Mouse (Mus musculus) intestine, embryonic 14.5 days (tissue): Measurements from ENCODE around the gene Kansl1l. TPM values are rescaled to one million over a fixed set of nuclear protein-coding genes. Genes with fewer than 3 reads are reported as not detected.

Source experiments
- ATAC-seq: fragments of 200-750 bp; cut with Nextera tagmentation; replicated peaks from 2 replicates; pipeline ENCODE4 v1.8.0; 2017; ENCODE audit warnings: low read depth, moderate number of reproducible peaks, moderate TSS enrichment, moderate library complexity; ENCODE audit not compliant: low FRiP score, low TSS enrichment
- DNase-seq: peaks from one replicate; pipeline ENCODE4 v3.0.0-alpha.2; 2018; ENCODE audit warnings: low spot score
- H3K27ac ChIP-seq: fragments of 300-500 bp; sonication (generic); 2 replicates; pipeline ENCODE4 v1.5.1; 2014; ENCODE audit warnings: low read depth, mild to moderate bottlenecking, control low read depth
- H3K27me3 ChIP-seq: fragments of 300-500 bp; sonication (generic); replicated peaks from 2 replicates; pipeline ENCODE4 v1.6.1; 2014; ENCODE audit warnings: low read length, control low read depth; ENCODE audit not compliant: control insufficient read depth, insufficient read depth
- H3K36me3 ChIP-seq: fragments of 300-500 bp; sonication (generic); 2 replicates; pipeline ENCODE4 v1.6.1; 2014; ENCODE audit warnings: low read length, control low read depth; ENCODE audit not compliant: control insufficient read depth, insufficient read depth
- H3K4me1 ChIP-seq: fragments of 300-500 bp; sonication (generic); replicated peaks from 2 replicates; pipeline ENCODE4 v1.6.1; 2014; ENCODE audit warnings: low read length, control low read depth, mixed read lengths; ENCODE audit not compliant: control insufficient read depth, insufficient read depth
- H3K4me2 ChIP-seq: fragments of 300-500 bp; sonication (generic); 2 replicates; pipeline ENCODE4 v1.6.1; 2014; ENCODE audit warnings: low read length
- H3K4me3 ChIP-seq: fragments of 300-500 bp; sonication (generic); 2 replicates; pipeline ENCODE4 v1.5.1; 2014; ENCODE audit warnings: low read depth, low read length, control low read depth, mixed read lengths
- H3K9ac ChIP-seq: fragments of 300-500 bp; sonication (generic); 2 replicates; pipeline ENCODE4 v1.6.1; 2014; ENCODE audit warnings: mild to moderate bottlenecking, low read length
- H3K9me3 ChIP-seq: fragments of 300-500 bp; sonication (generic); 2 replicates; pipeline ENCODE4 v1.6.1; 2016; ENCODE audit warnings: low read length, control low read depth; ENCODE audit not compliant: control insufficient read depth
- WGBS: fragments of 180-500 bp; shearing (Covaris S2); extraction: QIAGEN DNeasy Blood & Tissue Kit; methylation state at CpG from one replicate; pipeline ENCODE4 v1.1.7; 2014; 5-methylcytosine and 5-hydroxymethylcytosine counted together
- polyA plus RNA-seq: library from polyadenylated mRNA; unstranded; fragments of >200 nt; fragmentation: Nextera tagmentation; extraction: Ambion mirVana; gene quantifications from 2 replicates; pipeline ENCODE4 v1.2.1, GENCODE M21; 2014

The Kansl1l gene
- polyA plus RNA-seq, 1 experiment from 2014 or later, result 14.2 TPM

DNA sequence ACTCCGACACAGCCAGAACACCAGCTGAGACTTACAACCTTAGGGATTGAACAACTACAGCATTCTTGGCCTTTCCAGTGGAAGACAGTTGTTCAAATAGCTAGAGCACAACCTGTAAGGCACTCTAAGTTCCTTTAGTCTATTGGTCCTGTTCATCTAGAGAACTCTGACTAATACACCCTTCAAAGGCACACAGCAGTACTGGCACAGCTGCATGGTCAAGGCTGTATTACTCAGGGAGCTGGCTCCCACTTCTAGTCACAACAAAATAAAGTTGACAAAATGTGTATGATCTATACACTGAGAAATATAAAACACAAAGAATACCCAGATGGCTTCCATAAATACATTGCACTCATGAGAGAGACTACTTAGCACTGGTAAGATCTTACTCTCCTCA, 10.5 kb downstream of the Kansl1l start:
- ATAC-seq (no peak), DNase-seq (no peak)
- Histone ChIP-seq H3K27me3 (no peaks in the 10 kb centered on the region), H3K9me3 (no peaks in the 10 kb centered on the region), H3K36me3 (peaks cover 4% of the 10 kb centered on the region), H3K4me2 (no peak overlapping the region), H3K4me1 (0 out of 2 replicates have a peak, but pooled peaks cover 7% of the 10 kb centered on the region), H3K27ac (no peak overlapping the region), H3K4me3 (no peak overlapping the region), H3K9ac (no peak overlapping the region)
- 93% methylated on average over 1 of the region's 1 CpGs for WGBS

DNA sequence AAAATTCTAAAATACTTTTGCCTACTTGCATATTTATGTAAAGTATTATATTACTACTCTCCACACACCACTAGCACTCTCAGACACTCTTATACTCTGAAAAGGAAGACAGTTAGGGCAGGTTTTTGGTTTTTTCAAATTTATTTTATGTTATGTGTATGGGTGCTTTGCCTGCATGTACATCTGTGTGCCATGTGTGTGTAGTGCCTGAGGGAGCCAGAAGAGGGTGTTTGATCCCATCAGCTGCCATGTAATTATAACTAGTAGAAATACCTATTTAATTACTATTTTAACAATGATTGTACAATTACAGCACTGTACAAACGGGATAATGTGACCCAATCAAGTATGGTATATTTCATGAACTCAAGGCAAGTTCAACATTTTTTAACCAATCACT, 12.0 kb downstream of the Kansl1l start:
- no peak for DNase-seq

DNA sequence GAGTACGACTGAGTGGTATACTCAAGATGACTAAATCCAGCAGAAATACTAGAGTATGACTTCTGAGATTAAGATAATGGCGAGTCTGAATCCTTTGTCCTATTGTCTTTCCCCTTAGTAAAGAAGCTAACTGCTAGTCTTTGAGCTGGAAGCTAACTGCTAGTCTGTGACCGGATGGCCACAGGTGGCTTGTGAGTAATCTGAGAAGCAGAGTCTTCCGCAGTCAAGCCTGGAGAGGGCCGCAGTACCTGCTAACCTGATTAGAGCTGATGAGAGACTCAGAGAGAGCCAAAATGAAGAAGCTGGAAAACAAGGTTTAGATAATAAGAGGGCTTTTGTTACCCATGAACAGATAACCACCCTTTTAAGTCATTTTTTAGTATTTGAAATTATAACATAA, 12.7 kb downstream of the Kansl1l start:
- Histone ChIP-seq H3K4me3 (no peak overlapping the region), H3K9ac (no peak overlapping the region), H3K36me3 (peaks cover 20% of the 10 kb centered on the region), H3K9me3 (no peaks in the 10 kb centered on the region), H3K27ac (no peak overlapping the region), H3K27me3 (no peaks in the 10 kb centered on the region), H3K4me2 (no peak overlapping the region), H3K4me1 (0 out of 2 replicates have a peak, but pooled peaks cover 2% of the 10 kb centered on the region)
- DNase-seq (no peak), ATAC-seq (no peak)
- WGBS, result 73% methylated on average over 5 of the region's 5 CpGs

More for the DNA sequence above, 12.0 kb downstream of the Kansl1l start:
- no peak for ATAC-seq
- peaks cover 15% of the 10 kb centered on the region for H3K36me3 ChIP-seq
- no peaks in the 10 kb centered on the region for H3K9me3 ChIP-seq
- no peaks in the 10 kb centered on the region for H3K27me3 ChIP-seq
- 91% methylated on average over 1 of the region's 1 CpGs for WGBS
- no peak overlapping the region for H3K27ac ChIP-seq
- H3K9ac ChIP-seq, result no peak overlapping the region
- H3K4me1 ChIP-seq, result 0 out of 2 replicates have a peak, but pooled peaks cover 7% of the 10 kb centered on the region
- H3K4me2 ChIP-seq, result no peak overlapping the region
- no peak overlapping the region for H3K4me3 ChIP-seq

DNA sequence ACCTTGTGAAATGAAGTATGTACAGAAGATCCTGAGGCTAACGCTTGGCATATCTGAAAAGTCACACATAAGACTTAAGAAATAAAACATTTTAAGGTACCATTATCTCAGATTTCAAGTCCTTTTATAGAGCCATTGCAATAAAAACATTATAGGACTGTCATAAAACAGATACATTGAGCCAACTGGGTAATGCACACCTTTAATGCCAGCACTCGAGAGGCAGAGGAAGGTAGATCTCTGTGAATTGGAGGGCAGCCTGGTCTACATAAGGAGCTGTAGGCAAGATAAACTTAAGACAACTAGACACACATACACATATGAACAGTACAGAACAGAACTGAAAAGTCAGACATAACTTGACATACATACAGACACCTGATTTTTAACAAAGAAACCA, 19.4 kb downstream of the Kansl1l start:
- 79% methylated on average over 2 of the region's 2 CpGs for WGBS
- no peaks in the 10 kb centered on the region for H3K9me3 ChIP-seq
- DNase-seq, result no peak
- no peak overlapping the region for H3K9ac ChIP-seq
- H3K4me1 ChIP-seq, result no peaks in the 10 kb centered on the region
- H3K27me3 ChIP-seq, result no peaks in the 10 kb centered on the region
- H3K36me3 ChIP-seq, result peaks cover 25% of the 10 kb centered on the region
- no peak overlapping the region for H3K27ac ChIP-seq
- ATAC-seq, result no peak
- no peak overlapping the region for H3K4me2 ChIP-seq
- no peak overlapping the region for H3K4me3 ChIP-seq

DNA sequence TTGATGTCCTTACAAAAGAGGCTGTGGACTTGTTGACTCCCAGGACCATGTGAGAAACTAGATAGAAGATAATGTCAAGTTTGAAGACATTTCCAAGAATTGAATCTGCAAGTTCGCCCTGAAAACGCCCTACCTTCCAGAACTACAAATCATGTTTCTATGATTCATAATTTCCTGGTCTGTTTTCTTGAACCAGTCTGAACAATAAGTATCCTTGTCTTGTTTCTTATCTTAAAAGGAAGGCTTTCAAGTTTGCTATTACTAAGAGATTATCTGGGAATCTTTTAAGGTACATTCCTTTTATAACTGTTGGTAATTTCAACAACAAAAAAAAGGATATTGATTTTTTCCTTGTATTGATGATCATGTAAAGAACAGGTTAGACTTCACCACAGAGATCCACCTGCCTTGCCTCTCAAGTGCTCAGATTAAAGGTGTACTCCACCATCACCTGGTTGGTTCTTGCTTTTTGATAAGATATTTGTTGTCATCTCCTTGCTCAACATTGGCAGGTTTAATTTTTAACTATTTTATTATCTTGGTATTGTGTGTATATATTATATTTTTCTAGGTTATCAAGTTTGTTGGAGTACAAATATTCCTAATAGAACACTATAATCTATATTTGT, 24.4 kb downstream of the Kansl1l start:
- 85% methylated on average over 2 of the region's 2 CpGs for WGBS
- Histone ChIP-seq H3K4me3 (no peak overlapping the region), H3K9me3 (no peaks in the 10 kb centered on the region), H3K4me2 (no peak overlapping the region), H3K9ac (no peak overlapping the region), H3K27me3 (no peaks in the 10 kb centered on the region), H3K4me1 (no peaks in the 10 kb centered on the region), H3K36me3 (peaks cover 5% of the 10 kb centered on the region; the same call in 1 of the 2 replicates), H3K27ac (no peak overlapping the region)
- DNase-seq (no peak), ATAC-seq (no peak)

DNA sequence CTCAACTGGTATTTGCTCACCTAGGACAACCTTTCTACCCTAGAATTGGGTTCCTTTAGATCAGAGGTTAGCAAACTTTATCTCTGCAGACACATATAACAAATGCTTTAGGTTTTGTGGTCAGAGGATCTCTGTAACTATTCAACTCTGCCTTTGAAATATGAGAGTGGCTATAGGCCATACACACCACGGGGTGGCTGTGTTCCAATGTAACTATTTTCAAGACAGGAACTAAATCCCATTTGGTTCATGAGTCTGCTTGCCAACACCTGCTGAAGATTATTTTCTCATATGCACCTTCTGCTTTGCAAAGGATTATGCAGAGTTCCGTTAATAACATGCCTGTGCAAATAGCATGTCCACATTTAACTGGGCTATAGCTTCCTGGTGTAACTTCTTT, 35.1 kb downstream of the Kansl1l start:
- no peak overlapping the region for H3K9ac ChIP-seq
- no peaks in the 10 kb centered on the region for H3K4me1 ChIP-seq
- no peak for DNase-seq
- 75% methylated on average over 2 of the region's 2 CpGs for WGBS
- H3K4me2 ChIP-seq, result no peak overlapping the region
- no peak overlapping the region for H3K27ac ChIP-seq
- no peaks in the 10 kb centered on the region for H3K27me3 ChIP-seq
- no peak overlapping the region for H3K4me3 ChIP-seq
- no peaks in the 10 kb centered on the region for H3K9me3 ChIP-seq
- H3K36me3 ChIP-seq, result no peaks in the 10 kb centered on the region
- ATAC-seq, result no peak

DNA sequence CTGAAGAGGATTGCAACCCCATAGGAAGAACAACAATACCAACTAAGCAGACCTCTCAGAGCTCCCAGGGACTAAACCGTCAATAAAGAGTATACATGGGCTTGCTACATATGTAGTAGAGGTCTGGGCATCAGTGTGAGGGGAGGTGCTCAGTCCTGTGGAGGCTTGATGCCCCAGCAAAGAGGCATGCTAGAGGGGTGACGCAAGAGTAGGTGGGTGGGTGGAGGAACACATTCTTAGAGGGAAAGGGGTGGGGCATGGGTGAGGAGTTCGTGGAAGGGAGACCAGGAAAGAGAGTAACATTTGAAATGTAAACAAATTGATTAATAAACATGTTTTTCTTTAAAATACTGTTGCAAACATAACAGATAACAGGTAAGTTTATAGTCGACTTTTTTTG, 36.3 kb downstream of the Kansl1l start:
- no peak for ATAC-seq
- Histone ChIP-seq H3K9me3 (no peaks in the 10 kb centered on the region), H3K27ac (no peak overlapping the region), H3K36me3 (no peaks in the 10 kb centered on the region), H3K27me3 (no peaks in the 10 kb centered on the region), H3K9ac (no peak overlapping the region), H3K4me1 (no peaks in the 10 kb centered on the region), H3K4me2 (no peak overlapping the region), H3K4me3 (no peak overlapping the region)
- WGBS, result 78% methylated on average over 4 of the region's 4 CpGs
- no peak for DNase-seq

DNA sequence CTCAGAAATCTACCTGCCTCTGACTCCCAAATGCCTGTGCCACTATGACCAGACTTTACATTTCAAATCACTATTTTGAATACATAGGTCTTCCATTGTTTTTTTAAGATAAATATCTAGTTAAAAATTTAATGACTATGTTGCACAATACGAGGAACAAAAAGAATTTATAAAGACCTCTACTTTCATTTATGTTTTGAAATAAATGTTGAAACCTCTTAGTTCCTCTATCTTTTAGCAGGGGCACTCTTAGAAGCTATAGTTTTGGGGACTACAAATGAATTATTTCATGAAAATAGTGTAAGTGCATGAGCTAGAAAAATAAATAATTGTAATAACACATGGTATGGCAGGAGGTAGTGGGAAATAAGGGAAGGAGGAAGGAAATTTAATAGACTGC, 38.6 kb downstream of the Kansl1l start:
- Histone ChIP-seq H3K4me3 (no peak overlapping the region), H3K4me2 (no peak overlapping the region), H3K36me3 (no peaks in the 10 kb centered on the region), H3K9ac (no peak overlapping the region), H3K27ac (no peak overlapping the region), H3K27me3 (no peaks in the 10 kb centered on the region), H3K4me1 (no peaks in the 10 kb centered on the region), H3K9me3 (no peaks in the 10 kb centered on the region)
- 89% methylated on average over 1 of the region's 1 CpGs for WGBS
- ATAC-seq, result no peak
- DNase-seq, result no peak

DNA sequence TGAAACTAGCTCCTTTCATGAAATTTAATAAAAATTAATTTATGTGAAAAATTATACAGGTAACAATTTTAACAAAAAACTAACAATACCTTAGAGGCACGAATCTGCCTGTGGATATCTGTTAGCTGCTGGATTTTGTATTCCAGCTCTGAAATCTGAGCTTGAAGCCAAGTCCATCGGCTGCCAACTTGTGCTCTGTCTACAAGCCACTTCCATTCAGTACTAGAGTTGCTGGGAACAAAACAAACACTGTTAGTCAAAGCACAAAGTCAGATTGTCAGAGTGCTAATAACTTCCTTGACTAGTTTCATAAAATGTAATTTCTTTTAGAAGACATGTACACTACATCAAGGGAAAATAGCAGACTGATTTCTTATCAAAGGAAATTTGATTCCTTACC, 39.5 kb downstream of the Kansl1l start:
- Histone ChIP-seq H3K36me3 (peaks cover 5% of the 10 kb centered on the region; the same call in 1 of the 2 replicates), H3K9ac (no peak overlapping the region), H3K4me2 (no peak overlapping the region), H3K9me3 (no peaks in the 10 kb centered on the region), H3K27ac (no peak overlapping the region), H3K4me1 (no peaks in the 10 kb centered on the region), H3K27me3 (no peaks in the 10 kb centered on the region), H3K4me3 (no peak overlapping the region)
- WGBS, result 66% methylated on average over 2 of the region's 2 CpGs
- ATAC-seq, result no peak
- no peak for DNase-seq
